Mouse (Mus musculus) c-Kit-positive CD71-positive TER-119-positive erythroid progenitor cells, embryonic 14.5 days (primary cell): ENCODE measurements around the gene Gm17087.

Experiments
- DNase-seq: peaks from one replicate; pipeline ENCODE4 v3.0.0-alpha.2; 2013; ENCODE audit warnings: low spot score

Gm17087 gene

DNA sequence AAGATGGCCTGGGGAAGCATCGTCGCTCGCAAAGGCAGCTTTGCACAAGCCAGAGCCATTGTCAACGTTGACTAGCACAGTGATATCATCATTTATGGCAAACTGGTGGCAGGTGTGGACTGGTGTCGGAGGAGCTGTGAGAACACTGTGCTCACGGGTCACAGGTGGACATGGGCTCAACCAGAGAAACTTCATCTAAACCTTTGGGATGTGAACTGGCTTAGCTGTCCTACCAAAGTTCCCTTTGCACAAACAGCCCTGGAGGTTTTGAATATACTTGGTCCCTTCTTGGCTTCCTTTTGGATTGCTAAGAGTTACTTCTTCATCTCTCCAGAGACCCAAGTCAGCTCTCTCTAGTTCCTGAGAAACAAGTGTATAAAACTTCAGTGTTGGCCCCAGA, at the start of gene Gm17087:
Gm17087 (minus strand) TSS at position 101 of the 400 bp plus-strand sequence.
- DNase-seq, result no peak

DNA sequence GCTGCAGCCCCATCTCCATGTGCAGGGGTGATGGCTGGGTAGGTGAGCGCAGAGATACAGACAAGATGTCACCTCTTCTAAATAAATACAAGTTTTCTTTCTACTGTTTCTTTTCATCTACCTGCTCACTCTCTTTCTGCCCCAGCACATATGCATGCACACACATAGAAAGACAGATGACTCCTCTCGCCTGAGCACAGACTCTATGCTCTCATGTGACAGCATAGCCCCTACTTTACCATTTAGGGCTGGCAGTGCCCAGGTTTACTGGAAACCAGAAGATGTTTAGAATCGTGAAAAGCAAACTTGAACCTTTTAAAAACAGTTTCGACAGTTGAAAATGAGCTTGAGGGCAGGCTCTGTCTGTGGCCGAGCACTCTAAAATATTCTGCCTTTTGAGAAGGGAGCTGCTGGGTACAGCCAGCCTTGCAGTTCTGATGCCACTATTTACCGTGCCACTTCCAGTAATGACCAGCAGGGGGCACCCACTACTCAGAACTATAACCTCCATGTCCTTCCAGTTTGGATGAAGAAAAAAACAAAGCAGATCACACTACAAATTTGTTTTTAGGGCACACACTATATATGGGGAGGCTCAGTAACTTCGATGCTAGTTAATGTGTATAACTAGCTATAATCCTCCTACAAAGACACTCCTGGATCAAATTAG, 47.3 kb upstream of the Gm17087 start:
- peak; percentile 49 for DNase-seq

DNA sequence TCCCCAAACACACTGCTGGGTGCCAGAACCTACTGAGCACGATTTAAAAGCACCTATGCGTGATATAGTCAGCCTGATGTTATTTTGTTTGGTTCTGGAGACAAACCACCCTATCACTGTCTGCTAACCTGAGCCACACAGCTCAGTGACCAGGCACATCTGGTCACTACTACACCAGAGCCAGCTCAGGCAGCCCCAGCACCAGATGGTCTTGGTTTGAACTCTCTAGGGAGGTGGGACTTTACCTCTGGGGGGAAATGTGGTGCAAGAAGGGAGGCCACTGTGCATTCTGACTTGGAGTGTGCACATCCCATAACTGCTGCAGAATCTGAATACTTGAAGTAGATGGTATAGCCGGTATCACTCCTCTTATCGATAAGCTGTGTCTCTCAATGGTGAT, 45.2 kb upstream of the Gm17087 start:
- no peak for DNase-seq

DNA sequence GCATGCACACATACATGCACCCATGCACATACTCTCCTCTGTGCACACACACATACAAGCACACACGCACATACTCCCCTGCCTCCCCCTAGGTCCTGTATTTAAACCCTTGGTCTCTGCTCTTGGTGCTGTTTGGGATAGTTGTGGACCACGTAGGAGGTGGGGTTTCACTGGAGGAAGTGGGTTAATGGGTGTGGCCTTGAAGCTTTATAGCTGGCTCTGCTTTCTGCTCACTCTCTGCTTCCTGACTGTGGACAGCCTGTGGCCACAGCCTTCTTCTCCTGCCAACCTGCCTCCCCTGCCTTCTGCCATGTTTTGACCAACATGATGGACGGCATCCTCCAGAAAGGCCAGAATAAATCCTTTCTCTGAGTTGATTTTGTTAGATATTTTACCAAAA, 39.9 kb upstream of the Gm17087 start:
- DNase-seq, result no peak

DNA sequence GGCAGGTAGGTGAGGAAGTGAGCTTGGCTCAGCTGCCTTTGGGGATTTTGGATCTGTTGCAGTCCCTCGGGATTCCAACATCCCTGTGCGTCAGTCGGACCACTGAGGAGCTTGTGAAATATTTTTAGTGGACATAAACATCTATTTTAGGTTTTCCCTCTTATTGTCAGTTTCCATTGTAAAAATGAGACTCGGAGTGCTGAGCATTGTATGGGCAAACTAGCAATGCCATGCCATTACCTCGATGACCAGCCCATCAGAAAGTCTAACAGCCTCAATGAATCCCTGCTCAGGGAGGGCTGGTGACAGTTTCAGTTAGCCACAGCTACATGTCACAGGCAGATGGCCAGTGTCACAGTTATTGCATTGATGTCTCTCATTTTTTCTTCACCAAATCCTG, 39.2 kb upstream of the Gm17087 start:
- no peak for DNase-seq

DNA sequence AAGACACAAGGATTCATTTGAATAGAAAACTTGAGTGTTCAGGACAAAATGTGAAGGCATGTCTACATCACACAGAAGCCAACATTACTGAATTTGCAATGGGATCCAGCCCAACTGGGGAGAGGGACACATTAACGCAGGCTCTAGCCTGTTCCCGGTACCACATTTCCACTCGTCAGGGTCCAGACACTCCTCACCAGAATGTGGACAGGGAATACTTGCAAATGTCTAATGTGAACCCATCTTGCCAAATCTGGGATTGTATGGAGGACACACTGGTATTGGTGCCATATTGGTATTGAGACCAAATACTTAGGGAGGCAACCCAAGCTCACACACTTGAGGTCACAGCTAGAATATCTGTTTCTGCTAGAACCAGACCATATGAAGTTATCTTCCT, 36.2 kb upstream of the Gm17087 start:
- no peak for DNase-seq

DNA sequence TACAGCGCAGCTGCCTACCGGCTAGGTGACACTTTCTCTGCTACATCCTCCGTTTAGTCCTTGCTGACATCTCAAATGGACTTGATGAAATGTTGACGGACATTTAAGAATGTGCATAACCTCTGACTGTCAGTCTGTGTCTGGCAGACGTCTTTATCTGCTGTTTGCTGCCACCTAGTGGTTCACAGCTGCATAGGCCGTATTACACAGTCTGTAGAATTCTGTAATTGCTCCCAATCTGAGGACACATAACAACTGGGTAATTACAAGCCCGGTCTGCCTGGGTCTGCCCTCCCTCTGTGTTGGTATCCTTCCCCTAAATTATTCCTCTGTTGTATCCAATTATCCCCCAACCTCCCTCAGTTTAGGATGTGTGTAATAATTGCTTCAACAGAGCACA, 31.0 kb upstream of the Gm17087 start:
- peak; percentile 37 for DNase-seq

DNA sequence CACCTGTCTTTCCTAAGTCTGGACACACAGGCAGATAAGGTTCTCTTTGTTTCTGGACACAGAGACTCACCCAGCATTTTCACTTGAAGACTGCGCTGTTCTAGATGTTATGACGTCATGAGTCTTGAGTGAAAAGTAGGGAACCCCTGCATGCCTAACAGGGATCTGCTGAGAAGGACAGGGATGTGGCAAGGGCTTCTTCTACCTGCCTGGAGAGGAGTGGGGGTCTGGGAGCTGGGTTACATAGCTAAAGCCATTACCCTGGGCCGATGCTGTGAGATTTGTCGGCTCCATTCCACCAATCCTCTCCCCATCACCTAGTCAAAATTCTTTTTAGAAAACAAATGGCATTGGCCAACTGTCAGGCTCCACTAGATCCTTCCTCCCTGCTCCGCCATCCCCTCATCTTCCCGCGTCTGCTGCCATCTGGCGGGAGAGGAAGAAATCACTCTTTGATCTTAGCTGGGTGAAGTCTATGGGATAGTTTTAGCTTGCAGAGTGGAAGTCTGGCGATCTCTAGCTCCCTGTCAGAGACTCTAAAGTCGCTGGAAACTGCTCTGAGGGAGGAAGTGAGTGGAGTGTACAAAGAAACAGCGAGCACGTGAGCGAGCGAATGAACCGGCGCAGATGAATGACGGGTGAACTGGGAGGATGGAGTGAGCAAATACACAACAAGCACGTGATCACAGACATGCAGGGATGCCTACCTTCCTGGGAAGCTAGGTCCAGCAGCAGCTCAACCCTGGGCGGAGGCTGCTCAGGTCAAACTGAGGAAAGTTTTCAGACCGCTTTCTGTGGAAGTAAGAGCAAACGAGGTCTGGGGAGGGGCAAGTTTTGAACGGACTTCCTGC, 25.9 kb upstream of the Gm17087 start:
- no peak for DNase-seq

DNA sequence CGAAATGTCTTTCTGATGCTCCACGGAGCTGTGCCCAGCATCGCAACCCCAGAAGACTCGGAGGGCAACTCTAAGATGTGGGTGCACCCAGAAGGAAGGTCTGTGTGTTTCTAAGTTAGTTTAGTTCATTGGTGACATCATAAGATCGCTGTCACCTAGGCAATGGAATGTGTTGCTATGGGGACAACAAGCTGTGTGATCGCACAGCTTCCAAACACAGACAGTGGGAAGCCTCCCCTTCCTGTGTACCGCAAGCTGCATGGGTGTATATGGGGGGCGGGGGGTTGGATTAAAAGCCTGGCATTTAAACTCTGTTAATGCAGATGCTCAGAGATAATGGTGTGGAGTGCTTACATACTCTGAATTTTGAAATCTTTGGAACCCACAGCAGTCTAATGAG, 14.8 kb upstream of the Gm17087 start:
- no peak for DNase-seq

DNA sequence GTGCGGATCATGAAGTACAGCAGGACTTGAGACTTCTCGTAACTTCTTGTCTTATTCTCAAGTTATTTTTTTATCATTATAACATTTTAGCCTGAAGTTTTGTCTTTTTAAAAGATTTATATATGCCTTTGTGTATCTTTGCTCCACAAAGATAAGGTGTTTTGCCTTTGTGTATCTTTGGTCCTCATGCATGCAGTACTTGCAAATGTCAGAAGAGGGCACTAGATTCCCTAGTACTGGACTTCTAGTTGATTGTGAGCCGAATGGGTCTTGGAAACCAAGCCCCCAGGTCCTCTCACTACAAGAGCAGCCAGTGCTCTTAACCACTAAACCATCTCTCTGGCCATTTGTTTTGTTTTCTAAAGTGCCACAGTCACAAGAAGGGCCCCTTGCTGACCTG, 13.6 kb upstream of the Gm17087 start:
- DNase-seq, result no peak

DNA sequence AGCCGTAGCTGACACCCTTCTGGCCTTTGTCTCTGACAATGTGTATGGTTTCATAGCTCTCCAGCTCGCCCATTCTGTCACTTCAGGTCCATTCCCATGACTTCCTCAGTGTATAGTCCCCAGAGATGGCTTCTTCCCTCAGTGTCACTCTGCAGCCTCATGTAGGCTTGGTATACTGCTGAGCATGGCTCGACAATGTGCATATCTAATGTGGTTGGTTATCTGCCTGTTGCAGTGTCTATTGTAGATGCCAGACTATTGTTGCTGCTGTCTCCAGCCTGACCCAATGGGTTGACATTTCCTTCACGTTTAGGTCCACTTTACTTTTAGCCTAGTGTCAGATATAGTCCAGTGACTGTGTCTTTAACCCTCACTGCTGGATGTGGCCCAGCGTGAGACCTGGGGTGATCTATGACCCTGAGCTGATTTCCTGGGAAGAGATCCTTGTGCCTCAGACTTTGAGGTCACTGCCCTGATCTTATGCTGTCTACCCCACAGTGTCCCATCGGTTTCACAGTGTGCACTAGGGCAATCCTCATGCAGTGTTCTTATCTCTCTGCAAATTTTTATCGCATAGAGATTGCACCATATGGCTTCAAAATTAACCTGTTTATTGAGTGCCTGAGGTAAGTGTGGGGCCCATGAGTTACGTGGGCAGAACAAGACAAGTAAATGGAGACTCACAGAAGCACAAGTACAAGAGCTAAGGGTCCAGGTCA, 7.0 kb upstream of the Gm17087 start:
- DNase-seq, result no peak

DNA sequence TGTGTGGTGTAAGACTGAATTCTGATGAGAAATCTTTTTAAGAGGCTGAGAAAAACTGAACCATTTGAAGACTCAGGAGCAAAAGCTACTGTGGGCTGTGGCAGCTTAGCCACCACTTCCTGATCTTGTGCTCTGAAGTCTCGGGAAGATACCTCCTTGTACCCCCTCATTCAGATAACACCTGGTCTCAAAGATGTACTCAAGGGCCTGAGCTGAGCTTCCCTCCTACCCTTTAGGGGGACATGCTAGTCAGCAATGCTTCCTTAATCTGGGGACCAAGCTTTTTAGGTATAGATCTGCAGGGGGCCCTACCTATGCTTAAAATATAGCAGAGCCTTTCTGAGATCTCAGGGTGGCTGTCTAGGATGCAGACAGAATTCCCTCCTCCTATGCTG, 3.9 kb downstream of the Gm17087 start:
- DNase-seq, result no peak

DNA sequence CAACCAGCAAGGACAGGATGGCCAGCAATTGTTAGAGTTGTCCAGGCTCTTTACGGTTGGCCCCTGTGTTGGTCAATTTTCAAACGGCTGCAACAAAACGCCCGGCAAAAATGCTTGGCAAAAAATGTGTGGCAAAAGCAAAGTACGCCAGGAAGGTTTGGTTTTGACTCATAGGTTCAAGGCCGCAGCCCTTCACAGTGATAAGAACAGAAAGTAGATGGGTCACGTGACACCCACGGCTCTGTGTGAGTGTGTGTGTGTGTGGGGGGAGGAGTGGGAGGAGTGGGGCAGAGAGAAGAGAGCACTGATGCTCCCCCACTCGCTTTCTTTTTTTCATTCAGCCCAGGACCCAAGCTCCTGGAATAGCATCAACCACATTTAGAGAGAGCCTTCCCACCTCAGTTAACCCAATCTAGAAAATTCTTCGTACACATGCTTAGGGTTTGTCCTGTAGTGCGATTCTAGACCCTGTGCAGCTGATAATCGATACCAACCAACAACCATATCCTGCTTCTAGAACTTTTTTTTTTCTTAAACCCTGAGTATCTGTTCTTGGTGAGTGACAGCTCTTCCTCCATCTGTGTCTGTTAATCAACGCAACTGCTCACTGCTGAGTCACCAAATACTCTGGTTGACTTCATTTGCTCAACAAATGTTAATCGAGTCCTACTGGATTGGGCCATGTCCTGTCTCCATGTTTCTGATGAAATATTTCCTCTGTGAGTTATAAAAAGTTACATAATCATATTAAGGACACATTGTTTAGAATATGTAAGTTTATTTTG, 4.5 kb downstream of the Gm17087 start:
- DNase-seq, result no peak

DNA sequence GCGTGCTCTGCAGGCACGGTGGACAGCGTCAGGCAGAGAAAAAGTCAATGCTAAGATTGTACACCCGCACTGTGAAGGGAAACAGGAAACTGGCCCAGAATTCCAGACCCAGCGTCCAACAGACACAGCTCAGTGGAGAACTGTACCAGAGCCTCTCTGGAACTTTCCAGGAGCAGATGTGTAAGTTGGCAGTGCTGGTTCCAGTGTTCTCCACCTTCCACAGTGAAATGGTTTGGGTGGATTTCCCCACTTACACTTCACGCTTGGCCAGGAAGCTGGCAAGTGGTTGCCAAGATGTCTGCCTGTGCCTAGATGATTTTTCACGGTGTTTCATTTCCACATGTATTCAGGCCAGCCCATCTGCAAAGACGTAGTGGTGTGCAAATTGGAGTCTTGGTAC, 8.8 kb downstream of the Gm17087 start:
- no peak for DNase-seq

DNA sequence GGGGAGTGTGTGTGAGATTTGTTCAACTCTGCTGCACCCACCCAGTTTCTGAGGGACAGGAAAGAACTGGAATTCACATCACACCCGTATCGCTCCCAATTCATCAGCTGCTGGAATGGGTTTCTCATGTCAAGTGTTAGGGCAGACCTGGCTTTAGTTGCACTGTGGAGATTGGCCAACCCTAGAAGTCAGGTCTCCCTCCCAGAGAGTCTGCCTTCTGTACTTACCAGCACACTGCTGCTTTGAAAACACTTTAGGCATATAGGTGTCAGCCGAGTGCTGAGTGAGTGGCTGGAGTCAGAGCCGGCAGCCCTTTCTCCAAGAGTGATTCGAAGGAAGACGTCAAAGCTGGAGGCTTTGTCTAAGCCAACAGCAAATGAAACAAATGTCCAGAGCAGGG, 10.5 kb downstream of the Gm17087 start:
- DNase-seq, result no peak

DNA sequence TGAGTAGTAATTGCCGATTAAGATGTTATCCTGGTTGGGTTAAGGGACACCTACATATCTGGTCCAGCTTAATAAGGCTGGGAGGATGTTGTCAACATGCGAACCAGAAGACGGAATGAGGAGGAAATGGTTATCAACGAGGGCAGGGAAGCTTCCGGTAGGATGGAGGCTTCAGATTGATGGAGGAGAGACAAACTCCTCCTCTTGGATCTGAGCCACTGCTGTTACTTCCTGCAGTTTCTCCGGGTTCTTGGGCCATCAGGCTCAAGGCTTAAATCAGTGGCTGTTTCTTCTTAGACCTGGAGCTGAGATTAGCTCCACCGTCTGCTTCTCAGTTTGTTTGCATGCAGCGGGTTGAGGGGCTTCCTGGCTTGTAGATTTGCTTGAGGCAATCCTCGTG, 11.0 kb downstream of the Gm17087 start:
- DNase-seq, result no peak

DNA sequence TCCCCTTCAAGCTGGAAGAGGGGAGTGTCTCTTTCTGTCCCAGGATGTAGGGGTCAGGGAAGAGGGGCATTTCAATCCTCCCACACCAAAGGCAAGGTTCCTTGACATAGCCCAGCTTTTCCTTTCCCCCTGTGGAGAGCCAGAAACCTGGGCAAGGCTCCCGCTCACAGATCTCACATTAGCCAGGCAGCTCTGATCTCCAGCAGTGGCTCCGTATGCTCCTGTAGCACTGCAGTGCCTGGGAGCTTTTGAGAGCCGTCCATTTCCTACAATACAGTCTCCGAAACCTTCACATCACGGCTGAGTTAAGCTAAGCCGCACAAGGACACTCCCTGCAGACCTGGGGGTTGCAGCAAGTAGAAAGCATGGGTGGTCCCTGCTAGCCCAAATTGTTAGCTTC, 12.5 kb downstream of the Gm17087 start:
- DNase-seq, result no peak

DNA sequence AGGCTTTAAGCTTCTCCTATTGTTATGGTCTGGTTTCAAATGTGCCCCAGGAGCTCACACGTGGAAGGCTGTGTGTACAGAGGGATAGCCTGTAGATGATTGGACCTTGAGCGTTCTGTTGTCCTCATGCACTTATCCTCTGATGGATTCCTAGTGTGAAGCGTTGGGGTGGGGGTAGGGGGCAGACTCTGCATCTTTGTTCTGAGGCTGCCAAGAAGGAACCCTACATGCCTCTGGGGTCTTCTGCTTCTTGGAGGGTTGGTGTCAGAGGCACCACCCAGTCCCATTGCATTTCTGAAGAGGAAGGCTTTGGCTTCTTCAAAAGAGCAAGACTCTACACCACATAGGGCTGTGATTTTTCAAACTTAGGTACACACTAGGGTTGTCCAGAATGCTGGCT, 13.1 kb downstream of the Gm17087 start:
- no peak for DNase-seq

DNA sequence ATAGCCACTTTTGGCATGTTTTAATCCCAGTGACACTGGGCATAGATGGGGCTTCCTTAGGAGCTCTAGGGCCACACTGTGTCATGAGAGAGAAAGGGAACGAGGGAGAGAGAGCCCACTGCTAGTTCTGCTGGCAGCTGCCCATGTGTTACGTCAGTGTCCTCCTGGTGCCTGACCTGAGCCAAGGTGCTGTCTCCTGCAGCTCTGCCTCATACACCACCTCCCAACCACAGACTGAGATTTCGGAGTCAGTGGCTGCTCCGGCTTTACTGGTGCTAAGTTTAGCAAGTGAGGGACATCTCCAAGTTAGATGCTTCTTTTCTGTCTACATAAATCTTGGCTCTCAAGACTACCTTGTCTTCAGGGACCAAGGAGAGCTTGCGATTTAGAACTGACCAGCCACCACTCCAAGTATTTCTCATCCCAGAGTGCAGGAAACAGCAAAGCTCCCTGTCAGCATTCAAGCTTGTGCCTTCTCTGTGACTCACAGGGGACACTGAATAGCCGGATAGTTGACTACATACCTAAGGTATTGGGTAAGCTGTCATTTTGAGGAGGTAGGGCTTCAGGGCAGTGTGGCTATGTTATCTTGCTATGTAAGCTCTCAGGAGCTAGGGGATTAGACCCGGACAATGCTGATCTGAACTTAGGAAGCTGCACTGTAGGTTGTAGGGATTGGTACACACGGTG, 14.3 kb downstream of the Gm17087 start:
- DNase-seq, result no peak

DNA sequence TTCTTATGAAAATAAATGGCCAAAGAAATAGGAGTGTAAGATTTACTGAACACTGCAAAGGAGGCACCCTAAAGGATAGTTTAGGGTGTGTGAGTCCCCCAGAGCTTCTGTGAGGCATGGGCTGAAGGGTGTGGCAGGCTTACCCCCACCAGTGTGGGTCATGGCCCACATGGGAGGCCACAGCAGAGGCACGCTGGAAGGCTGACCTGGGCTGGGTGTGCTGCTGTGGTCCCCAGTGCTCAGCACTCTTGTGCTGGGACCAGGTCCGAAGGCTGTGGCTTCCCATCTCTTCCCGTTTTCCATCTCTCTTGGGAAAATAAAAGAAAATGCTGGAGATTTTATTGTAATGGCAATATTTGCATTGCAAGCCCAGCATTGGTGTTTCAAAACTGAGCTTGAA, 15.1 kb downstream of the Gm17087 start:
- DNase-seq, result no peak

DNA sequence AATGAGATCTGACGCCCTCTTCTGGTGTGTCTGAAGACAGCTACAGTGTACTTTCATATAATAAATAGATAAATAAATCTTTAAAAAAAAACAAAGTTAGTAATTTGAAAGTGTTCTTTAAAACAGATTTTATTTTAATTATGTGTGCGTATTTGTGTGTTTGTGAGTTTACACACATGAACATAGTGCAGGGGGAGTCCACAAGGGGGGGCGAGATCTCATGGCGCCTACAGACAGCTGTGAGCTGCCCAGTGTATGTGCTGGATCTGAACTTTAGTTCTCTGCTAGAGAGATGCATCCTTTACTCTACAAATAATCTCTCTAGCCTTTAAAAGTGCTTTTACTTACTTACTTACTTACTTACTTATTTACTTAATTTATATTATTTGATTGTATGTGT, 18.0 kb downstream of the Gm17087 start:
- DNase-seq, result no peak

DNA sequence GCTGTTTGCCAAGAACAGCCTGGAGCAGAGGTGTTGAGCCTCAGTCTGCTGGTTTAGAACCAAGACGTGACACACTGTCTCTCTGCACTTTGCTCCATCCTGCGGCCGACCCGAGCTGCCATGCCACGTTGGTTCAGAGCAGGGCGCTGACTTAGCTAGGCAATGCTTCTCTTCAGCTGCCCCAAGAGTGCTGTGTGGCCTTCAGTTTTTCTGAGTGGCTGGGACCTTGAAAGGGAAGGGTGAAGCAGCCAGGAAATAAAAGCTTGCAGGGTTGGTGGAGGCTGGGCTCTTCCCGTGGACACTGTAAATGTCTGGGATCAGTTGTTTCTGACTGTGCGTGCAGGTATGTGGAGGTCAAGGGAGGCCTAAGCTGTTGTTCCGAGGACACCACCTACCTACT, 20.4 kb downstream of the Gm17087 start:
- no peak for DNase-seq
